ENCODE assay signal across 26 mouse cellular contexts in the genomic region with DNA sequence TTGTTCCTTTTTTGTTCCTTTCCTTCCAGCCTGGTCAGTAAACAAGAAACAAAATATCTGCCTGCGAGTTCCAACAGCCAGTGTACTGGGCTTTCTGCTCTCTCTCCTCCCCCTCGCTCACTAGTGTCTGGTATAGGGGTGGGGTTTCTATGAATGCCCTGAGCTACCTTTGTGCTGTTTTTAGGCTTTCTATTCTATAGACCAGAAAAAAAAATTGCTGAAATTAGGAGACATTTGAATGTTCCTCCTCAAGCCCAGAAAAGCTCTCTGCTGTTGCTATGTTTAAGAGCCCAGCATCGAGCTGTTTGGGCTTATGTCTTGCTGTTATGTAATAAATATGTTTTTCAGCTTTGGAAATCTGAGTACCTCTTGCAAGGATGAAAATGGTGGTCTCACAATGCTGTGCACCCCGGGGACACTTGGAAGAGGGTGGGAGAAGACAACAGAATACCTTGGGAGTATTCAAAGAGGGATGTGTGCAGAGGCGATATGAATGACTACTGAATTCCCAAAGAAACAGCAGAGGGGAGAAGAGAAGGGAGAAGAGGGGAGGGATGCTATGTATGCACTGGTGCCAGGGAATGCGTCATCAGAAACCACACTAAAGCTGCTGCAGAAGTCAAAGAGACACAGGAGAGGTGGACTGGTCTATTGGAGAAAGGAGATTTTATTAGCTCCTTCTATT.
DNase-seq lines count a peak whose midpoint lies in the region; TF ChIP-seq lines count a peak whose summit lies in the region.
"Had no signal": no experiment of that assay in that cellular context is flagged by ENCODE, and none has a peak within 500 bp of the region (broad histone marks: within the 10 kb centered on the region; RNA-seq: fewer than 3 reads in every experiment).

No protein-coding gene starts in this region.

- intact Hi-C loops in left cerebral cortex, postnatal 36 days (cut with DNase I), result no loop called here

- no peak overlapping the region for H3K4me3 ChIP-seq in layer of hippocampus, adult 2 months
- H3K4me3 ChIP-seq: embryonic facial prominence, embryonic 15.5 days; heart, embryonic 15.5 days; hindbrain, embryonic 15.5 days; limb, embryonic 12.5 days; liver, embryonic 12.5 days; megakaryocyte, embryonic 14.5 days; myocyte; neural tube, embryonic 15.5 days had no signal

- no peak for DNase-seq in layer of hippocampus, adult 2 months (ENCODE audit: low spot score in 2 of 2)
- no peak for DNase-seq in layer of hippocampus, adult 9-10 months (ENCODE audit: low spot score)
- DNase-seq in 3T3-L1 (ENCODE audit: low read depth, low spot score), result peak; percentile 34
- DNase-seq in NIH3T3 (ENCODE audit: low read depth), result peak; percentile 75
- peak; percentile 62 to 69 for DNase-seq in left cerebral cortex, postnatal 36 days (ENCODE audit: low spot score in 2 of 2)
- DNase-seq in yolk sac, embryonic 10.5 days (ENCODE audit: low spot score), result no peak
- DNase-seq in MN1 (ENCODE audit: low spot score), result no peak
- DNase-seq: adrenal gland, postnatal 36 days; cerebellum, adult 18-20 months; cerebellum, postnatal 25 days; gastrocnemius, postnatal 25 days; heart, postnatal 4 days; kidney, adult 18-20 months; kidney, postnatal 10 days; lung, adult 2 months; midbrain, embryonic 14.5 days; spleen, adult 18-20 months; thymus, postnatal 4 days had no signal

- peak overlapping the region; percentile 93 for H3K27ac ChIP-seq in layer of hippocampus, adult 2 months
- H3K27ac ChIP-seq: embryonic facial prominence, embryonic 15.5 days; heart, embryonic 15.5 days; hindbrain, embryonic 15.5 days; limb, embryonic 12.5 days; liver, embryonic 12.5 days; neural tube, embryonic 15.5 days had no signal

- no peak for TF ChIP-seq CTCF in layer of hippocampus, adult 2 months (conservative IDR thresholded peaks at IDR 0.05)

Comparison
In these comparisons a context has a peak if more than half of its experiments do, and no peak if none do; other contexts are left out.
1. DNase-seq: peak in 3T3-L1 (single experiment), NIH3T3 (single experiment) and left cerebral cortex, postnatal 36 days (2 of 2); none in layer of hippocampus, adult 2 months (0 of 2), layer of hippocampus, adult 9-10 months (single experiment), yolk sac, embryonic 10.5 days (single experiment) and MN1 (single experiment).